17 mouse cellular contexts compared by ENCODE assay signal in genomic region chr9:115007776-115008175, GRCm38 (mm10). TPM values are rescaled to one million over a fixed set of nuclear protein-coding genes. Genes with fewer than 3 reads are reported as not detected.
A peak's percentile ranks its signal among the peaks of the same experiment; 100 is the strongest.
DNase-seq lines count a peak whose midpoint lies in the region; ATAC-seq and TF ChIP-seq lines count a peak whose summit lies in the region.
"Had no signal": no experiment of that assay in that cellular context is flagged by ENCODE, and none has a peak within 500 bp of the region (broad histone marks: within the 10 kb centered on the region; RNA-seq: fewer than 3 reads in every experiment).

No protein-coding gene starts in this region.

- no peak overlapping the region for H3K4me2 ChIP-seq in heart, embryonic 13.5 days
- no peak overlapping the region for H3K4me2 ChIP-seq in kidney, embryonic 16.5 days (replicated peaks; ENCODE audit: low read depth, low read length)
- H3K4me2 ChIP-seq in midbrain, postnatal 0 days (ENCODE audit: low read depth, low read length, poor library complexity, severe bottlenecking) = no peak overlapping the region
- no peak overlapping the region for H3K4me2 ChIP-seq in stomach, postnatal 0 days (replicated peaks; ENCODE audit: low read depth)
- H3K4me2 ChIP-seq: embryonic facial prominence, embryonic 15.5 days; forebrain, embryonic 12.5 days; hindbrain, embryonic 14.5 days; limb, embryonic 15.5 days had no signal

- 48% methylated on average over 6 of the region's 6 CpGs for WGBS in heart, embryonic 13.5 days
- 55% methylated on average over 6 of the region's 6 CpGs for WGBS in kidney, embryonic 16.5 days
- 75% methylated on average over 6 of the region's 6 CpGs for WGBS in midbrain, postnatal 0 days
- WGBS in midbrain, embryonic 10.5 days = 89% methylated on average over 6 of the region's 6 CpGs
- 48% methylated on average over 6 of the region's 6 CpGs for WGBS in stomach, postnatal 0 days

- peaks cover 3% of the 10 kb centered on the region; the same call in 1 of the 2 replicates for H3K36me3 ChIP-seq in heart, embryonic 13.5 days
- no peaks in the 10 kb centered on the region for H3K36me3 ChIP-seq in kidney, embryonic 16.5 days (ENCODE audit: insufficient read depth, low read length)
- no peaks in the 10 kb centered on the region for H3K36me3 ChIP-seq in midbrain, postnatal 0 days (ENCODE audit: insufficient read depth, low read length)
- peaks cover 7% of the 10 kb centered on the region; the same call in 1 of the 2 replicates for H3K36me3 ChIP-seq in midbrain, embryonic 10.5 days
- H3K36me3 ChIP-seq in stomach, postnatal 0 days (ENCODE audit: control insufficient read depth, insufficient read depth, low read length) = no peaks in the 10 kb centered on the region; the same call in 1 of the 2 replicates
- H3K36me3 ChIP-seq: embryonic facial prominence, embryonic 15.5 days; forebrain, embryonic 12.5 days; limb, embryonic 15.5 days had no signal

- H3K9me3 ChIP-seq in heart, embryonic 13.5 days = peaks cover 9% of the 10 kb centered on the region; the same call in 1 of the 2 replicates
- peaks cover 7% of the 10 kb centered on the region for H3K9me3 ChIP-seq in kidney, embryonic 16.5 days (ENCODE audit: low read length)
- peaks cover 3% of the 10 kb centered on the region; the same call in 1 of the 2 replicates for H3K9me3 ChIP-seq in midbrain, postnatal 0 days (ENCODE audit: low read length)
- peaks cover 14% of the 10 kb centered on the region for H3K9me3 ChIP-seq in midbrain, embryonic 10.5 days (replicated peaks)
- H3K9me3 ChIP-seq in stomach, postnatal 0 days (ENCODE audit: control insufficient read depth, low read length) = no peaks in the 10 kb centered on the region
- H3K9me3 ChIP-seq: embryonic facial prominence, embryonic 15.5 days had no signal

- TF ChIP-seq CTCF in midbrain, postnatal 0 days (IDR thresholded peaks at IDR 0.05) = no peak
- TF ChIP-seq CTCF in stomach, postnatal 0 days (IDR thresholded peaks at IDR 0.05; ENCODE audit: low read depth) = no peak

- no peak for ATAC-seq in heart, embryonic 13.5 days (ENCODE audit: extremely low read depth, insufficient number of reproducible peaks, low FRiP score, low TSS enrichment)
- no peak for ATAC-seq in kidney, embryonic 16.5 days (ENCODE audit: low FRiP score, low TSS enrichment)
- ATAC-seq in midbrain, postnatal 0 days (ENCODE audit: low FRiP score) = no peak
- ATAC-seq in stomach, postnatal 0 days (ENCODE audit: low FRiP score, low TSS enrichment) = peak; percentile 42; the same call in 1 of the 2 replicates
- no peak for ATAC-seq in CD4-positive, CD25-positive, alpha-beta regulatory T cell, adult 4 months
- ATAC-seq: intestine, postnatal 0 days had no signal

- TF ChIP-seq EP300 in stomach, postnatal 0 days (optimal IDR thresholded peaks at IDR 0.05) = no peak

- intact Hi-C loops in heart, postnatal 25 days (cut with DNase I) = no loop called here

- no peak for DNase-seq in heart, postnatal 25 days (ENCODE audit: low spot score)
- DNase-seq in kidney, adult 9 months = no peak
- peak; percentile 30 for DNase-seq in midbrain, postnatal 0 days (ENCODE audit: low spot score)
- no peak for DNase-seq in midbrain, embryonic 10.5 days (ENCODE audit: low spot score)
- peak; percentile 22 for DNase-seq in stomach, postnatal 0 days (ENCODE audit: low spot score)
- DNase-seq: cerebellum, adult 8-10 months; gastrocnemius, postnatal 36 days; heart, postnatal 10 days; thymus, postnatal 25 days had no signal

- H3K4me3 ChIP-seq in heart, embryonic 13.5 days = no peak overlapping the region
- H3K4me3 ChIP-seq in kidney, embryonic 16.5 days (ENCODE audit: low read length) = no peak overlapping the region
- H3K4me3 ChIP-seq in midbrain, postnatal 0 days (ENCODE audit: low read depth, low read length) = no peak overlapping the region
- H3K4me3 ChIP-seq in midbrain, embryonic 10.5 days = no peak overlapping the region
- H3K4me3 ChIP-seq in stomach, postnatal 0 days (ENCODE audit: low read depth, low read length) = no peak overlapping the region
- H3K4me3 ChIP-seq: embryonic facial prominence, embryonic 15.5 days; forebrain, embryonic 12.5 days; limb, embryonic 15.5 days had no signal

- H3K27ac ChIP-seq in heart, embryonic 13.5 days (replicated peaks) = peak overlapping the region; percentile 61
- H3K27ac ChIP-seq in kidney, embryonic 16.5 days (ENCODE audit: low read length) = peak overlapping the region; percentile 22; the same call in 1 of the 2 replicates
- no peak overlapping the region for H3K27ac ChIP-seq in midbrain, postnatal 0 days (ENCODE audit: low read depth, low read length)
- H3K27ac ChIP-seq in midbrain, embryonic 10.5 days (replicated peaks) = no peak overlapping the region
- H3K27ac ChIP-seq in stomach, postnatal 0 days (replicated peaks) = no peak overlapping the region
- H3K27ac ChIP-seq: embryonic facial prominence, embryonic 15.5 days; forebrain, embryonic 12.5 days; hindbrain, embryonic 14.5 days; limb, embryonic 15.5 days had no signal

- H3K4me1 ChIP-seq in heart, embryonic 13.5 days = peaks cover 14% of the 10 kb centered on the region
- H3K4me1 ChIP-seq in kidney, embryonic 16.5 days (ENCODE audit: insufficient read depth, low read length) = peaks cover 21% of the 10 kb centered on the region
- peaks cover 3% of the 10 kb centered on the region; the same call in 1 of the 2 replicates for H3K4me1 ChIP-seq in midbrain, postnatal 0 days (ENCODE audit: insufficient read depth, low read length)
- H3K4me1 ChIP-seq in midbrain, embryonic 10.5 days = no peaks in the 10 kb centered on the region
- no peaks in the 10 kb centered on the region for H3K4me1 ChIP-seq in stomach, postnatal 0 days (replicated peaks; ENCODE audit: control insufficient read depth, insufficient read depth)
- H3K4me1 ChIP-seq: forebrain, embryonic 12.5 days had no signal

- H3K27me3 ChIP-seq in heart, embryonic 13.5 days (replicated peaks) = no peaks in the 10 kb centered on the region
- H3K27me3 ChIP-seq in kidney, embryonic 16.5 days (ENCODE audit: insufficient read depth, low read length) = no peaks in the 10 kb centered on the region
- no peaks in the 10 kb centered on the region for H3K27me3 ChIP-seq in midbrain, postnatal 0 days (ENCODE audit: insufficient read depth, low read length)
- no peaks in the 10 kb centered on the region for H3K27me3 ChIP-seq in midbrain, embryonic 10.5 days (ENCODE audit: low read depth, poor library complexity, severe bottlenecking)
- H3K27me3 ChIP-seq in stomach, postnatal 0 days (ENCODE audit: control insufficient read depth, insufficient read depth, low read length) = no peaks in the 10 kb centered on the region
- H3K27me3 ChIP-seq: embryonic facial prominence, embryonic 15.5 days; forebrain, embryonic 12.5 days; limb, embryonic 15.5 days had no signal

- 0 out of 2 replicates have a peak overlapping the region, but pooled peaks have one; percentile 8 for H3K9ac ChIP-seq in heart, embryonic 13.5 days
- H3K9ac ChIP-seq in kidney, embryonic 16.5 days (replicated peaks; ENCODE audit: low read length) = no peak overlapping the region
- H3K9ac ChIP-seq in midbrain, postnatal 0 days (replicated peaks; ENCODE audit: low read length, poor library complexity, severe bottlenecking) = no peak overlapping the region
- no peak overlapping the region for H3K9ac ChIP-seq in stomach, postnatal 0 days (ENCODE audit: low read length)
- H3K9ac ChIP-seq: embryonic facial prominence, embryonic 15.5 days; forebrain, embryonic 12.5 days; hindbrain, embryonic 14.5 days; limb, embryonic 15.5 days had no signal

RNA-seq across cellular contexts. Expression of gene Rps27rt, which starts 25.2 kb away (rescaled TPM):
- polyA plus RNA-seq in heart, embryonic 13.5 days (2015; fragmentation: Nextera tagmentation; extraction: Ambion mirVana) = 210 and 263 TPM in 2 replicates
- 10 to 100 TPM; 15.7 to 22.9 TPM for total RNA-seq in heart, postnatal 25 days (2021)
- polyA plus RNA-seq in kidney, embryonic 16.5 days (2015; fragmentation: Nextera tagmentation; extraction: Ambion mirVana) = 241 and 422 TPM in 2 replicates
- total RNA-seq in midbrain, postnatal 0 days (2014; rRNA removed) = 20.7 and 27.4 TPM in 2 replicates
- 195 and 227 TPM in 2 replicates for polyA plus RNA-seq in midbrain, postnatal 0 days (2015; fragmentation: Nextera tagmentation; extraction: Ambion mirVana)
- 227 and 286 TPM in 2 replicates for polyA plus RNA-seq in midbrain, embryonic 10.5 days (2016; fragmentation: Nextera tagmentation; extraction: Ambion mirVana)
- polyA plus RNA-seq in stomach, postnatal 0 days (2015; fragmentation: Nextera tagmentation; extraction: Ambion mirVana) = 682 and 701 TPM in 2 replicates
- 1,000 to 10,000 TPM; 2,534 to 6,238 TPM for polyA plus RNA-seq in CD4-positive, CD25-positive, alpha-beta regulatory T cell, adult 4 months (2017; shearing (Covaris generic))

RNA-seq across cellular contexts. Expression of gene Osbpl10, which starts 29.4 kb away (rescaled TPM):
- 1.4 and 1.5 TPM in 2 replicates for polyA plus RNA-seq in heart, embryonic 13.5 days (2015; fragmentation: Nextera tagmentation; extraction: Ambion mirVana)
- 1 to 10 TPM; 3.4 to 3.5 TPM for total RNA-seq in heart, postnatal 25 days (2021)
- polyA plus RNA-seq in kidney, embryonic 16.5 days (2015; fragmentation: Nextera tagmentation; extraction: Ambion mirVana) = 2.8 and 3.1 TPM in 2 replicates
- total RNA-seq in midbrain, postnatal 0 days (2014; rRNA removed) = 22.5 and 23.5 TPM in 2 replicates
- polyA plus RNA-seq in midbrain, postnatal 0 days (2015; fragmentation: Nextera tagmentation; extraction: Ambion mirVana) = 3.0 and 3.2 TPM in 2 replicates
- polyA plus RNA-seq in midbrain, embryonic 10.5 days (2016; fragmentation: Nextera tagmentation; extraction: Ambion mirVana) = 0.97 and 1.5 TPM in 2 replicates
- 1.4 and 1.7 TPM in 2 replicates for polyA plus RNA-seq in stomach, postnatal 0 days (2015; fragmentation: Nextera tagmentation; extraction: Ambion mirVana)
- not detected for polyA plus RNA-seq in CD4-positive, CD25-positive, alpha-beta regulatory T cell, adult 4 months (2017; shearing (Covaris generic))

Comparison
In these comparisons a context has a peak if more than half of its experiments do, and no peak if none do; other contexts are left out.
1. DNase-seq: peak in midbrain, postnatal 0 days (single experiment) and stomach, postnatal 0 days (single experiment); none in heart, postnatal 25 days (single experiment), kidney, adult 9 months (single experiment) and midbrain, embryonic 10.5 days (single experiment).
2. H3K27ac ChIP-seq: peak in heart, embryonic 13.5 days (single experiment) and kidney, embryonic 16.5 days (single experiment); none in midbrain, postnatal 0 days (single experiment), midbrain, embryonic 10.5 days (single experiment) and stomach, postnatal 0 days (single experiment).